Mouse (Mus musculus): ENCODE measurements around the gene Sema3a.
"Not testable (repeated sequence)": the region's sequence is repeated elsewhere in the genome, so short reads cannot be mapped to it uniquely, and the experiment has no call there.

Gene Sema3a

GRCm38 (mm10) chr5:13416960-13417710, 291.9 kb downstream of the Sema3a start:
- no peak for DNase-seq (ENCODE audit: low read depth, low spot score)

- DNase-seq (ENCODE audit: low read depth, low spot score) = no peak
These were observed 296.2 kb downstream of the Sema3a start for GRCm38 (mm10) chr5:13421276-13421925.

- no peak for DNase-seq (ENCODE audit: low read depth, low spot score)
These were observed 303.5 kb downstream of the Sema3a start for GRCm38 (mm10) chr5:13428702-13429101.

GRCm38 (mm10) chr5:13431827-13432226, 306.6 kb downstream of the Sema3a start:
- no peak for DNase-seq (ENCODE audit: low read depth, low spot score)

- DNase-seq (ENCODE audit: low read depth, low spot score) = peak; percentile 32
These were observed 307.4 kb downstream of the Sema3a start for GRCm38 (mm10) chr5:13432574-13432973.

- peak; percentile 5 for DNase-seq (ENCODE audit: low read depth, low spot score)
These were observed 308.1 kb downstream of the Sema3a start for GRCm38 (mm10) chr5:13433303-13433702.

GRCm38 (mm10) chr5:13441112-13441511, 315.9 kb downstream of the Sema3a start:
- no peak for DNase-seq (ENCODE audit: low read depth, low spot score)

GRCm38 (mm10) chr5:13460182-13461001, 335.2 kb downstream of the Sema3a start:
- DNase-seq (ENCODE audit: low read depth, low spot score) = no peak

- peak; percentile 1 for DNase-seq (ENCODE audit: low read depth, low spot score)
These were observed 343.6 kb downstream of the Sema3a start for GRCm38 (mm10) chr5:13468856-13469255.

- no peak for DNase-seq (ENCODE audit: low read depth, low spot score)
These were observed 344.2 kb downstream of the Sema3a start for GRCm38 (mm10) chr5:13469401-13469800.

- DNase-seq (ENCODE audit: low read depth, low spot score) = peak; percentile 42
These were observed 345.1 kb downstream of the Sema3a start for GRCm38 (mm10) chr5:13470057-13470905.

- no peak for DNase-seq (ENCODE audit: low read depth, low spot score)
These were observed 352.4 kb downstream of the Sema3a start for GRCm38 (mm10) chr5:13477653-13478052.

GRCm38 (mm10) chr5:13488671-13489070, 363.5 kb downstream of the Sema3a start:
- DNase-seq (ENCODE audit: low read depth, low spot score) = no peak

GRCm38 (mm10) chr5:13495967-13496366, 370.8 kb downstream of the Sema3a start:
- not testable (repeated sequence) for DNase-seq (ENCODE audit: low read depth, low spot score)

GRCm38 (mm10) chr5:13499835-13500234, 374.6 kb downstream of the Sema3a start:
- no peak for DNase-seq (ENCODE audit: low read depth, low spot score)

- no peak for DNase-seq (ENCODE audit: low read depth, low spot score)
These were observed 380.8 kb downstream of the Sema3a start for GRCm38 (mm10) chr5:13505839-13506499.

- DNase-seq (ENCODE audit: low read depth, low spot score) = no peak
These were observed 383.9 kb downstream of the Sema3a start for GRCm38 (mm10) chr5:13509163-13509562.

- no peak for DNase-seq (ENCODE audit: low read depth, low spot score)
These were observed 391.8 kb downstream of the Sema3a start for GRCm38 (mm10) chr5:13517018-13517417.

GRCm38 (mm10) chr5:13525597-13525996, 400.4 kb downstream of the Sema3a start:
- DNase-seq (ENCODE audit: low read depth, low spot score) = no peak

- DNase-seq (ENCODE audit: low read depth, low spot score) = no peak
These were observed 401.8 kb downstream of the Sema3a start for GRCm38 (mm10) chr5:13527037-13527464.

- no peak for DNase-seq (ENCODE audit: low read depth, low spot score)
These were observed 404.0 kb downstream of the Sema3a start for GRCm38 (mm10) chr5:13529226-13529625.

All from skeletal muscle tissue, adult 2 months (tissue).